Mouse (Mus musculus): ENCODE data around the gene Agap2. TPM values are rescaled to one million over a fixed set of nuclear protein-coding genes. Genes with fewer than 3 reads are reported as not detected.

Agap2 gene
- total and polyA plus RNA-seq, 3 experiments = 24.8 to 43.5 (median 26.1) TPM

DNA sequence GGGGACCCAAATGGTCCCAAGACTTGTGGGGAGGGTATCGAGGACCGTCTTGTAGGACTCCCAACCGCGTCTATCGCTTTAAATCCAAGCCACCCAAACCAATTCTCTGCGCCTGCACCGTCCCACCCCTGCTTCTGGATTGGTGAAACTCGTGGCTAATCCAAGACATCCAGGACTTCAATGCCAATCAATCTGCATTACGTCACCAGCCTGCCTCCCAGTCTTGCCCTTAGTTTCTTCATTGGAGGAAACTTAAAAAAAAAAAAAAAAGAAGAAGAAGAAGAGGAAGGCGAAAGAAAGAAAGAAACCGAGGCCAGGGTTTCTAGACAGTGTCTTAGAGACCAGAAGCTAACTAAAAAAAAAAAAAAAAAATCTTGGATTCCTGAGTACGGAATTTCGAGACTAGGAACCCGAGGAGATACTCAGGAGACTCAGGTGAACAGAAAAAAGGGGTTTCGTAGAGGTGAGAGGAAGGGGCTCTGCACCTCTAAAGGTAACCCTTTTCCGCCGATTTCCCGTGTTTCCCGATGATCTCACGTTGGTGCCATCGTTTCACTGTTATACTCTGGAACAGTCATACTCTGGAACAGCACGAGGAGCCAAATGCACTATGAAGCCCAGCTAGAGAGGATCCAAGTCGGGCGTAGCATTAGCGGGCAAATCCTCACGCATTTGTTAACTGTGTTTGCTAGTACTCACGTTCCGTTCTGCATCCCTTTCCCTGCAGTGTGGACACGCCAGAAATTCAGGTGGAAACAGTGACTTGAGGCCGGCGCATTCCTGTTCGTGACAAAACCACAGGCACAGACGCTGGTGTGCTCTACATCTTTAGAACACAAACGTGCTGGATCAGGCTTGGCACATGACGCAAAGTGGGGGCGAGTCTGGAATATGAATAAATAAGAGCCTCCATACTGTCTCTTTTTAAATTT is 4.6 kb upstream of the Agap2 start, which contains the start of gene Tspan31:
TSS of gene Tspan31 (minus strand) at position 75 of the 932 bp plus-strand sequence.
- H3K4me1 ChIP-seq (ENCODE audit: control insufficient read depth in 1 of 2, insufficient read depth in 2 of 2) = peaks cover 4 to 34% of the 10 kb centered on the region in 2 experiments; a peak in 3 of 4 replicates
- dilution Hi-C loops (cut with MboI; ENCODE audit: extremely low pct_ligation_motif_present, extremely low pct_unique_long_range_greater_than_20kb, low sequenced_read_pairs) (no loop called here), in situ Hi-C loops (cut with MboI; ENCODE audit: low pct_ligation_motif_present, low pct_unique_long_range_greater_than_20kb, low sequenced_read_pairs) (no loop called here)
- no peak for TF ChIP-seq USF1 (IDR thresholded peaks at IDR 0.05; ENCODE audit: low read depth, low read length)
- no peak for TF ChIP-seq IRF4 (IDR thresholded peaks at IDR 0.05; ENCODE audit: low read depth, low read length)
- TF ChIP-seq CHD2 (IDR thresholded peaks at IDR 0.05; ENCODE audit: low read length) = 0 out of 2 replicates have a peak, but pooled peaks have one; percentile 16
- TF ChIP-seq RAD21 (IDR thresholded peaks at IDR 0.05; ENCODE audit: low read depth, low read length) = no peak
- TF ChIP-seq EP300 (IDR thresholded peaks at IDR 0.05; ENCODE audit: low read length) = no peak
- TF ChIP-seq MAZ (IDR thresholded peaks at IDR 0.05; ENCODE audit: low read depth, low read length) = no peak
- TF ChIP-seq BHLHE40 (IDR thresholded peaks at IDR 0.05; ENCODE audit: low read depth, low read length) = peak; percentile 81
- TF ChIP-seq UBTF (IDR thresholded peaks at IDR 0.05; ENCODE audit: low read depth, low read length) = no peak; the same call in 1 of the 2 replicates
- 0 out of 2 replicates have a peak, but pooled peaks have one; percentile 46 for TF ChIP-seq MXI1 (IDR thresholded peaks at IDR 0.05; ENCODE audit: low read depth, low read length)
- peak; percentile 67; the same call in 1 of the 2 replicates for TF ChIP-seq SIN3A (IDR thresholded peaks at IDR 0.05; ENCODE audit: low read length)
- no peak for TF ChIP-seq ETS1 (conservative IDR thresholded peaks at IDR 0.05; ENCODE audit: low read depth, low read length)
- TF ChIP-seq ZNF384 (IDR thresholded peaks at IDR 0.05; ENCODE audit: low read depth, low read length) = peak; percentile 98
- TF ChIP-seq ELF1 (IDR thresholded peaks at IDR 0.05; ENCODE audit: low read depth, low read length) = no peak
- peak; percentile 66 for TF ChIP-seq HCFC1 (IDR thresholded peaks at IDR 0.05; ENCODE audit: low read depth, low read length)
- TF ChIP-seq MYC (IDR thresholded peaks at IDR 0.05; ENCODE audit: low read depth, low read length) = no peak
- TF ChIP-seq SMC3 (IDR thresholded peaks at IDR 0.05; ENCODE audit: low read depth, low read length) = no peak
- TF ChIP-seq TCF12 (IDR thresholded peaks at IDR 0.05; ENCODE audit: low read depth, low read length) = peak; percentile 14; the same call in 1 of the 2 replicates
- no peak; the same call in 1 of the 2 replicates for TF ChIP-seq JUN (IDR thresholded peaks at IDR 0.05; ENCODE audit: insufficient read depth, low read depth, low read length)
- peak; percentile 76 for TF ChIP-seq POLR2A (IDR thresholded peaks at IDR 0.05; ENCODE audit: low read depth, low read length)
- TF ChIP-seq TBP (conservative IDR thresholded peaks at IDR 0.05; ENCODE audit: low read depth, low read length) = peak; percentile 47; the same call in 1 of the 2 replicates
- TF ChIP-seq PAX5 (IDR thresholded peaks at IDR 0.05; ENCODE audit: low read length) = no peak
- TF ChIP-seq CHD1 (IDR thresholded peaks at IDR 0.05; ENCODE audit: low read depth, low read length) = no peak
- no peak for TF ChIP-seq ZKSCAN1 (IDR thresholded peaks at IDR 0.05; ENCODE audit: borderline replicate concordance, low read depth, low read length)
- TF ChIP-seq POLR2AphosphoS2 (IDR thresholded peaks at IDR 0.05; ENCODE audit: low read depth, low read length) = no peak
- no peak for TF ChIP-seq E2F4 (IDR thresholded peaks at IDR 0.05; ENCODE audit: insufficient replicate concordance, low read depth, low read length)
- 0 out of 2 replicates have a peak, but pooled peaks have one; percentile 1 for TF ChIP-seq KAT2A (IDR thresholded peaks at IDR 0.05; ENCODE audit: insufficient replicate concordance, low read length)
- TF ChIP-seq GABPA (IDR thresholded peaks at IDR 0.05; ENCODE audit: insufficient replicate concordance, low read depth, low read length) = no peak
- no peak for TF ChIP-seq RCOR1 (conservative IDR thresholded peaks at IDR 0.05; ENCODE audit: low read depth, low read length)
- TF ChIP-seq MAX (IDR thresholded peaks at IDR 0.05; ENCODE audit: low read length) = no peak
- peak; percentile 81 for TF ChIP-seq NRF1 (IDR thresholded peaks at IDR 0.05; ENCODE audit: low read depth, low read length)
- TF ChIP-seq JUND (conservative IDR thresholded peaks at IDR 0.05; ENCODE audit: low read depth, low read length) = no peak
- no peak for TF ChIP-seq MAFK (IDR thresholded peaks at IDR 0.05; ENCODE audit: insufficient replicate concordance, low read length)
- TF ChIP-seq USF2 (conservative IDR thresholded peaks at IDR 0.05; ENCODE audit: low read depth, low read length) = no peak
- no peak; the same call in 1 of the 2 replicates for TF ChIP-seq NELFE (IDR thresholded peaks at IDR 0.05; ENCODE audit: low read depth, low read length)
- no peak for TF ChIP-seq ZC3H11A (IDR thresholded peaks at IDR 0.05; ENCODE audit: low read depth, low read length)
- TF ChIP-seq MEF2A (IDR thresholded peaks at IDR 0.05; ENCODE audit: borderline replicate concordance, low read depth, low read length) = no peak
- TF ChIP-seq ZMIZ1 (IDR thresholded peaks at IDR 0.05; ENCODE audit: low read depth, low read length) = no peak
- no peak for TF ChIP-seq CTCF (conservative IDR thresholded peaks at IDR 0.05 in 1 of 2, IDR thresholded peaks at IDR 0.05 in 1 of 2; ENCODE audit: low read depth in 2 of 2, low read length in 2 of 2)
- peak within 1 kb of the TSS; percentile 66 to 87 (median 86) for H3K4me3 ChIP-seq (replicated peaks in 1 of 3; ENCODE audit: low read depth in 2 of 3, low read length in 2 of 3, poor library complexity in 1 of 3)
- peak within 1 kb of the TSS; percentile 63 for H3K27ac ChIP-seq (ENCODE audit: insufficient read depth, low read depth)
- H3K9ac ChIP-seq (ENCODE audit: insufficient read depth, low read depth) = peak within 1 kb of the TSS; percentile 97
- peak; percentile 98 for DNase-seq (ENCODE audit: extremely low read depth)
- peak within 1 kb of the TSS; percentile 64 for H3K4me2 ChIP-seq (ENCODE audit: insufficient read depth, low read depth, poor library complexity, severe bottlenecking)
- H3K9me3 ChIP-seq (replicated peaks; ENCODE audit: low read length) = no peaks in the 10 kb centered on the region
- no peaks in the 10 kb centered on the region for H3K27me3 ChIP-seq (replicated peaks)
- H3K36me3 ChIP-seq (replicated peaks in 1 of 2; ENCODE audit: control insufficient read depth in 1 of 2, insufficient read depth in 1 of 2, low read length in 1 of 2) = peaks cover 30 to 32% of the 10 kb centered on the region in 2 experiments
- peaks cover 11% of the 10 kb centered on the region for H3K79me2 ChIP-seq (replicated peaks; ENCODE audit: control insufficient read depth, extremely low read depth, insufficient read depth, poor library complexity, severe bottlenecking)

Measured in CH12.LX (cell line).